9 mouse cellular contexts compared by ENCODE assay signal in the genomic region with DNA sequence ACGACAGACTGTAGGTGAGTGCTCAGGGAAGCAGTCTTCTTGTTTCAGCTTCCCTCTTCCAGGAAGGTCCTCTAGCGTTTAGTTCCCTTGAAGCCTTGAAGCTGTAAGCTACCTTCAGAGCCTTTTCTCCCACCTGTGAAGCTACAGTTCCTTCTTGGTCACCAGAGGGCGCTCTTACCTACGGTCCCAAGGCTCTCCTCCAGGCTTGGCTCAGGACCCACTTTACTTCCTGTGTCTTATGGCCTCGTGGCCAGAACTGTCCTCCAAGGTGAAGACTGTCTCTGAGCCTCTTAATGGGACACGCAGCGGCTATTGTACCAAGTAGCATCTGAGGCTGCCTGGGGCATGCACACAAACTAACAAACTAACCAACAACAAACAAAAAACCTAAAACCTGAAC. TPM values are rescaled to one million over a fixed set of nuclear protein-coding genes. Genes with fewer than 3 reads are reported as not detected.
DNase-seq lines count a peak whose midpoint lies in the region; ATAC-seq and TF ChIP-seq lines count a peak whose summit lies in the region.
"Had no signal": no experiment of that assay in that cellular context is flagged by ENCODE, and none has a peak within 500 bp of the region (broad histone marks: within the 10 kb centered on the region; RNA-seq: fewer than 3 reads in every experiment).

No protein-coding gene starts in this region.

- no peaks in the 10 kb centered on the region for H3K4me1 ChIP-seq in midbrain, embryonic 15.5 days
- 0 out of 2 replicates have a peak, but pooled peaks cover 6% of the 10 kb centered on the region for H3K4me1 ChIP-seq in midbrain, embryonic 13.5 days (replicated peaks)
- no peaks in the 10 kb centered on the region for H3K4me1 ChIP-seq in spleen, adult 2 months (ENCODE audit: control insufficient read depth, insufficient read depth, insufficient read length)

- H3K27ac ChIP-seq in midbrain, embryonic 15.5 days, result no peak overlapping the region
- no peak overlapping the region for H3K27ac ChIP-seq in midbrain, embryonic 13.5 days
- H3K27ac ChIP-seq in spleen, adult 2 months (ENCODE audit: insufficient read depth, low read length), result no peak overlapping the region

- no peak overlapping the region for H3K9ac ChIP-seq in midbrain, embryonic 15.5 days
- no peak overlapping the region for H3K9ac ChIP-seq in midbrain, embryonic 13.5 days (replicated peaks)

- 11% methylated on average over 7 of the region's 7 CpGs for WGBS in midbrain, embryonic 15.5 days
- 11% methylated on average over 7 of the region's 7 CpGs for WGBS in midbrain, embryonic 13.5 days
- 11% methylated on average over 7 of the region's 7 CpGs for WGBS in spleen, adult 2 months

- no peaks in the 10 kb centered on the region for H3K9me3 ChIP-seq in midbrain, embryonic 15.5 days
- H3K9me3 ChIP-seq in midbrain, embryonic 13.5 days, result no peaks in the 10 kb centered on the region

- ATAC-seq in midbrain, embryonic 15.5 days (replicated peaks), result 0 out of 2 replicates have a peak, but pooled peaks have one; percentile 31
- ATAC-seq in midbrain, embryonic 13.5 days, result no peak
- ATAC-seq in megakaryocyte, adult 5-6 weeks (ENCODE audit: poor library complexity, severe bottlenecking), result peak; percentile 43; the same call in 1 of the 2 replicates

- H3K27me3 ChIP-seq in midbrain, embryonic 15.5 days (replicated peaks), result 0 out of 2 replicates have a peak, but pooled peaks cover 3% of the 10 kb centered on the region
- H3K27me3 ChIP-seq in midbrain, embryonic 13.5 days, result peaks cover 13% of the 10 kb centered on the region
- H3K27me3 ChIP-seq in spleen, adult 2 months (ENCODE audit: control insufficient read depth, insufficient read depth, low read length), result no peaks in the 10 kb centered on the region

- H3K36me3 ChIP-seq in midbrain, embryonic 15.5 days (replicated peaks), result no peaks in the 10 kb centered on the region
- H3K36me3 ChIP-seq in midbrain, embryonic 13.5 days, result no peaks in the 10 kb centered on the region
- H3K36me3 ChIP-seq in spleen, adult 2 months (ENCODE audit: control insufficient read depth, insufficient read depth, low read length), result no peaks in the 10 kb centered on the region

- H3K4me3 ChIP-seq in midbrain, embryonic 15.5 days, result no peak overlapping the region
- no peak overlapping the region for H3K4me3 ChIP-seq in midbrain, embryonic 13.5 days (replicated peaks)
- H3K4me3 ChIP-seq in spleen, adult 2 months (ENCODE audit: extremely low read depth, insufficient read depth, insufficient read length), result no peak overlapping the region

- no peak for TF ChIP-seq POLR2A in spleen, adult 2 months (IDR thresholded peaks at IDR 0.05; ENCODE audit: low read depth, low read length)

- peak; percentile 52; the same call in 1 of the 2 replicates for TF ChIP-seq CTCF in spleen, adult 2 months (IDR thresholded peaks at IDR 0.05; ENCODE audit: extremely low read depth, insufficient read depth, insufficient read length, insufficient replicate concordance)

- peak; percentile 21 to 75 for DNase-seq in adrenal gland, adult (ENCODE audit: inconsistent age in 2 of 2, low spot score in 1 of 2)
- DNase-seq in adrenal gland, adult 8-10 months, result no peak
- DNase-seq in embryo, embryonic 10.5 days (ENCODE audit: low spot score), result peak; percentile 71
- peak; percentile 57 for DNase-seq in kidney, adult 9 months
- DNase-seq in spleen, adult 2 months (ENCODE audit: low read depth in 1 of 2, low spot score in 2 of 2), result peak; percentile 9 to 15

- no peak overlapping the region for H3K4me2 ChIP-seq in midbrain, embryonic 15.5 days
- no peak overlapping the region for H3K4me2 ChIP-seq in midbrain, embryonic 13.5 days (replicated peaks)

RNA-seq across cellular contexts. Expression of a gene that starts 26.7 kb away (rescaled TPM):
- under 1 TPM in 2 of 4 experiments, not detected in 2; 0.09 to 0.32 TPM for total RNA-seq in adrenal gland, adult 8-10 months (2022)
- 0.05 and 0.25 TPM in 2 replicates for polyA plus RNA-seq in midbrain, embryonic 15.5 days (2015; fragmentation: Nextera tagmentation; extraction: Ambion mirVana)
- not detected in 2 replicates for polyA plus RNA-seq in midbrain, embryonic 13.5 days (2015; fragmentation: Nextera tagmentation; extraction: Ambion mirVana)
- total RNA-seq in megakaryocyte, adult 5-6 weeks (2015), result not detected in 2 replicates
- not detected in 2 replicates for total RNA-seq in megakaryocyte, adult 5-6 weeks (2017)
- polyA plus RNA-seq in spleen, adult 2 months (2012; rRNA removed), result not detected in 2 replicates
- total RNA-seq: layer of hippocampus, postnatal 25 days had no signal
